Mouse (Mus musculus): ENCODE data around the gene Gosr1. TPM values are rescaled to one million over a fixed set of nuclear protein-coding genes. Genes with fewer than 3 reads are reported as not detected.
A peak's percentile ranks its signal among the peaks of the same experiment; 100 is the strongest.
"Not testable (repeated sequence)": the region's sequence is repeated elsewhere in the genome, so short reads cannot be mapped to it uniquely, and the experiment has no call there.

The Gosr1 gene
- polyA plus RNA-seq (2016; fragmentation: Nextera tagmentation; extraction: Ambion mirVana) = 26.0 and 26.7 TPM in 2 replicates

GRCm38 (mm10) chr11:76763053-76763740 lies at the start of gene Gosr1:
Gene Gosr1, minus strand, starts transcription at chr11:76763579.
- WGBS = under 1% methylated on average over 28 of the region's 28 CpGs
- Histone ChIP-seq H3K27ac (replicated peaks) (peak within 1 kb of the TSS; percentile 83), H3K9me3 (no peaks in the 10 kb centered on the region), H3K4me2 (replicated peaks) (peak within 1 kb of the TSS; percentile 78), H3K36me3 (peaks cover 26% of the 10 kb centered on the region), H3K27me3 (no peaks in the 10 kb centered on the region), H3K9ac (replicated peaks) (peak within 1 kb of the TSS; percentile 94), H3K4me1 (peaks cover 6% of the 10 kb centered on the region), H3K4me3 (peak within 1 kb of the TSS; percentile 87)
- peak; percentile 93 for ATAC-seq (ENCODE audit: low FRiP score, low read depth)

GRCm38 (mm10) chr11:76810706-76811495 lies 47.5 kb upstream of the Gosr1 start:
- Histone ChIP-seq H3K4me1 (no peaks in the 10 kb centered on the region), H3K9me3 (no peaks in the 10 kb centered on the region), H3K27ac (replicated peaks) (no peak overlapping the region), H3K4me3 (no peak overlapping the region), H3K9ac (replicated peaks) (no peak overlapping the region), H3K27me3 (no peaks in the 10 kb centered on the region), H3K36me3 (peaks cover 23% of the 10 kb centered on the region; the same call in 1 of the 2 replicates), H3K4me2 (replicated peaks) (no peak overlapping the region)
- 89% methylated on average over 9 of the region's 9 CpGs for WGBS
- no peak for ATAC-seq (ENCODE audit: low FRiP score, low read depth)

GRCm38 (mm10) chr11:76809450-76809849 lies 46.1 kb upstream of the Gosr1 start:
- no peak for ATAC-seq (ENCODE audit: low FRiP score, low read depth)

GRCm38 (mm10) chr11:76808550-76808949 lies 45.2 kb upstream of the Gosr1 start:
- Histone ChIP-seq H3K27me3 (no peaks in the 10 kb centered on the region), H3K4me2 (replicated peaks) (no peak overlapping the region), H3K27ac (replicated peaks) (no peak overlapping the region), H3K9me3 (no peaks in the 10 kb centered on the region), H3K9ac (replicated peaks) (no peak overlapping the region), H3K36me3 (peaks cover 30% of the 10 kb centered on the region; the same call in 1 of the 2 replicates), H3K4me3 (no peak overlapping the region), H3K4me1 (no peaks in the 10 kb centered on the region)
- WGBS = 90% methylated on average over 7 of the region's 7 CpGs
- no peak for ATAC-seq (ENCODE audit: low FRiP score, low read depth)

More at GRCm38 (mm10) chr11:76809450-76809849, 46.1 kb upstream of the Gosr1 start:
- Histone ChIP-seq H3K4me1 (no peaks in the 10 kb centered on the region), H3K9me3 (no peaks in the 10 kb centered on the region), H3K9ac (replicated peaks) (no peak overlapping the region), H3K4me2 (replicated peaks) (no peak overlapping the region), H3K27me3 (no peaks in the 10 kb centered on the region), H3K4me3 (no peak overlapping the region), H3K27ac (replicated peaks) (no peak overlapping the region), H3K36me3 (peaks cover 31% of the 10 kb centered on the region; the same call in 1 of the 2 replicates)
- 75% methylated on average over 3 of the region's 3 CpGs for WGBS

- no peak overlapping the region for H3K9ac ChIP-seq (replicated peaks)
- H3K27ac ChIP-seq (replicated peaks) = no peak overlapping the region
- peaks cover 37% of the 10 kb centered on the region; the same call in 1 of the 2 replicates for H3K36me3 ChIP-seq
- H3K4me2 ChIP-seq (replicated peaks) = no peak overlapping the region
- no peaks in the 10 kb centered on the region for H3K27me3 ChIP-seq
- H3K9me3 ChIP-seq = no peaks in the 10 kb centered on the region
- WGBS = 91% methylated on average over 3 of the region's 3 CpGs
- no peaks in the 10 kb centered on the region for H3K4me1 ChIP-seq
- H3K4me3 ChIP-seq = no peak overlapping the region
- no peak for ATAC-seq (ENCODE audit: low FRiP score, low read depth)
Observed at GRCm38 (mm10) chr11:76807007-76807679, 43.8 kb upstream of the Gosr1 start.

GRCm38 (mm10) chr11:76806026-76806425 lies 42.6 kb upstream of the Gosr1 start:
- no peak for ATAC-seq (ENCODE audit: low FRiP score, low read depth)
- Histone ChIP-seq H3K9ac (replicated peaks) (no peak overlapping the region), H3K4me3 (no peak overlapping the region), H3K27me3 (no peaks in the 10 kb centered on the region), H3K9me3 (no peaks in the 10 kb centered on the region), H3K27ac (replicated peaks) (no peak overlapping the region), H3K4me2 (replicated peaks) (no peak overlapping the region), H3K36me3 (peaks cover 41% of the 10 kb centered on the region), H3K4me1 (no peaks in the 10 kb centered on the region)
- 81% methylated on average over 4 of the region's 4 CpGs for WGBS

GRCm38 (mm10) chr11:76805072-76805471 lies 41.7 kb upstream of the Gosr1 start:
- not testable (repeated sequence) for H3K27me3 ChIP-seq; H3K9ac ChIP-seq (replicated peaks); H3K9me3 ChIP-seq; H3K4me1 ChIP-seq; H3K4me3 ChIP-seq; ATAC-seq (ENCODE audit: low FRiP score, low read depth); H3K4me2 ChIP-seq (replicated peaks); H3K27ac ChIP-seq (replicated peaks)
- 93% methylated on average over 4 of the region's 4 CpGs for WGBS
- H3K36me3 ChIP-seq = peaks cover 41% of the 10 kb centered on the region

- Histone ChIP-seq H3K27ac (replicated peaks) (no peak overlapping the region), H3K4me1 (no peaks in the 10 kb centered on the region), H3K4me2 (replicated peaks) (no peak overlapping the region), H3K9me3 (no peaks in the 10 kb centered on the region), H3K27me3 (no peaks in the 10 kb centered on the region), H3K9ac (replicated peaks) (no peak overlapping the region), H3K4me3 (no peak overlapping the region), H3K36me3 (peaks cover 42% of the 10 kb centered on the region)
- no peak for ATAC-seq (ENCODE audit: low FRiP score, low read depth)
- 91% methylated on average over 3 of the region's 3 CpGs for WGBS
Observed at GRCm38 (mm10) chr11:76803266-76803665, 39.9 kb upstream of the Gosr1 start.

GRCm38 (mm10) chr11:76797236-76797635 lies 33.9 kb upstream of the Gosr1 start:
- H3K4me1 ChIP-seq = no peaks in the 10 kb centered on the region
- ATAC-seq (ENCODE audit: low FRiP score, low read depth) = no peak
- peaks cover 36% of the 10 kb centered on the region for H3K36me3 ChIP-seq
- H3K4me3 ChIP-seq = no peak overlapping the region
- 92% methylated on average over 6 of the region's 6 CpGs for WGBS
- no peaks in the 10 kb centered on the region for H3K27me3 ChIP-seq
- H3K9me3 ChIP-seq = no peaks in the 10 kb centered on the region
- no peak overlapping the region for H3K9ac ChIP-seq (replicated peaks)
- no peak overlapping the region for H3K4me2 ChIP-seq (replicated peaks)
- H3K27ac ChIP-seq (replicated peaks) = no peak overlapping the region

DNA sequence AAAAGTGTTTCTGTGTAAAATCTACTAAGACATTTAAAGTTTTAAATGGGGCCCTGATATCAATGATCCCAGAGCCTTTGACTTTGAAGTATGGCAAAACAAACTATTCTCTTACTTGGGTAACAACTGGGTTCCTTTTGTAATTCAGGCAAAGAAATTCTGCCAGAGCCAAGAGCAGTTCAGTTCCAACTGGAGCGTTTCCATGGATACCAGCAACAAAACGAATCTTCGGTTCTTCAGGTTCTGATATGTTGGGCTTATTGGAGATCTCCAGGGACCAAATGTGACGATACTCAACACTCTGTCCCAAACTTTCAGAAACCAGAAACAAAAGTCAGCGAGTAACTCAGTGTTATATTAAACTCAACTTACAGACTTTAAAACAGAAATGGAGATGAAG lies 31.9 kb upstream of the Gosr1 start:
- H3K9ac ChIP-seq (replicated peaks) = no peak overlapping the region
- no peak overlapping the region for H3K27ac ChIP-seq (replicated peaks)
- peaks cover 47% of the 10 kb centered on the region for H3K36me3 ChIP-seq
- no peak for ATAC-seq (ENCODE audit: low FRiP score, low read depth)
- no peak overlapping the region for H3K4me3 ChIP-seq
- WGBS = 91% methylated on average over 5 of the region's 5 CpGs
- no peaks in the 10 kb centered on the region for H3K4me1 ChIP-seq
- H3K27me3 ChIP-seq = no peaks in the 10 kb centered on the region
- no peaks in the 10 kb centered on the region for H3K9me3 ChIP-seq
- H3K4me2 ChIP-seq (replicated peaks) = no peak overlapping the region

GRCm38 (mm10) chr11:76791331-76791730 lies 28.0 kb upstream of the Gosr1 start:
- no peaks in the 10 kb centered on the region for H3K4me1 ChIP-seq
- no peak overlapping the region for H3K4me2 ChIP-seq (replicated peaks)
- H3K27ac ChIP-seq (replicated peaks) = no peak overlapping the region
- no peak overlapping the region for H3K4me3 ChIP-seq
- 95% methylated on average over 7 of the region's 7 CpGs for WGBS
- no peaks in the 10 kb centered on the region for H3K9me3 ChIP-seq
- H3K9ac ChIP-seq (replicated peaks) = no peak overlapping the region
- no peaks in the 10 kb centered on the region for H3K27me3 ChIP-seq
- H3K36me3 ChIP-seq = peaks cover 33% of the 10 kb centered on the region
- ATAC-seq (ENCODE audit: low FRiP score, low read depth) = no peak

- Histone ChIP-seq H3K36me3 (peaks cover 42% of the 10 kb centered on the region), H3K27ac (replicated peaks) (no peak overlapping the region), H3K9me3 (no peaks in the 10 kb centered on the region), H3K4me1 (no peaks in the 10 kb centered on the region), H3K4me2 (replicated peaks) (no peak overlapping the region), H3K4me3 (no peak overlapping the region), H3K9ac (replicated peaks) (no peak overlapping the region), H3K27me3 (no peaks in the 10 kb centered on the region)
- ATAC-seq (ENCODE audit: low FRiP score, low read depth) = no peak
- 93% methylated on average over 1 of the region's 1 CpGs for WGBS
Observed at GRCm38 (mm10) chr11:76789252-76789651, 25.9 kb upstream of the Gosr1 start.
